In the genomic region with DNA sequence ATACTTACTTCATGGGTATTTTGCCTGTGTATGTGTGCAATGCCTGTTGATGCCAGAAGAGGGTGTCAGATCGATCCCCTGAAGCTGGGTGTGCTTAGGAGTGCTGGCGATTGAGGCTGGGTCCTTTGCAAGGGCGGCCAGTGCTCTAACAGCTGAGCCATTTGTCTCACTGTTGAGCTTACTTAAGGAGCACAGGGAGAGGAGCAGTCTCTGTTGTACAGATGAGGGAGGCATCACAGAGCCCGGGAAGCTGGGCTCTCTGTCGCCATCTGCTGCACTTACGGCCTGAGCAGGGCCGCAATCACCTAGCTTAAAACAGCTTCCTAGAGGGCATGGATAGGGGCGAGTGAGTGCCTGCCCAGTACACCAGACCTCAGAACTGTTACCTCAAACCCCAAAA, we compare ENCODE assay signal across 12 mouse cellular contexts. TPM values are rescaled to one million over a fixed set of nuclear protein-coding genes. Genes with fewer than 3 reads are reported as not detected.
DNase-seq lines count a peak whose midpoint lies in the region; ATAC-seq and TF ChIP-seq lines count a peak whose summit lies in the region.
"Had no signal": no experiment of that assay in that cellular context is flagged by ENCODE, and none has a peak within 500 bp of the region (broad histone marks: within the 10 kb centered on the region; RNA-seq: fewer than 3 reads in every experiment).

No protein-coding gene starts in this region.

- no peak overlapping the region for H3K4me3 ChIP-seq in forebrain, embryonic 14.5 days (ENCODE audit: low read depth, low read length)
- no peak overlapping the region for H3K4me3 ChIP-seq in forebrain, embryonic 15.5 days
- no peak overlapping the region for H3K4me3 ChIP-seq in lung, embryonic 14.5 days (ENCODE audit: low read depth, low read length)
- no peak overlapping the region for H3K4me3 ChIP-seq in midbrain, postnatal 0 days (ENCODE audit: low read depth, low read length)
- H3K4me3 ChIP-seq: erythroblast, embryonic 14.5 days; megakaryocyte, embryonic 14.5 days had no signal

- no peak for TF ChIP-seq POLR2A in brain, embryonic 14.5 days (IDR thresholded peaks at IDR 0.05; ENCODE audit: borderline replicate concordance, extremely low read depth, insufficient read depth, insufficient read length, poor library complexity, severe bottlenecking)

- no peak overlapping the region for H3K4me2 ChIP-seq in forebrain, embryonic 14.5 days (ENCODE audit: low read length)
- H3K4me2 ChIP-seq in forebrain, embryonic 15.5 days (replicated peaks), result no peak overlapping the region
- no peak overlapping the region for H3K4me2 ChIP-seq in lung, embryonic 14.5 days
- no peak overlapping the region for H3K4me2 ChIP-seq in midbrain, postnatal 0 days (ENCODE audit: low read depth, low read length, poor library complexity, severe bottlenecking)

- H3K9ac ChIP-seq in forebrain, embryonic 14.5 days (ENCODE audit: low read length), result no peak overlapping the region
- H3K9ac ChIP-seq in forebrain, embryonic 15.5 days (replicated peaks), result no peak overlapping the region
- H3K9ac ChIP-seq in lung, embryonic 14.5 days, result no peak overlapping the region
- no peak overlapping the region for H3K9ac ChIP-seq in midbrain, postnatal 0 days (replicated peaks; ENCODE audit: low read length, poor library complexity, severe bottlenecking)

- 0 out of 2 replicates have a peak, but pooled peaks have one; percentile 16 for ATAC-seq in forebrain, embryonic 14.5 days
- no peak for ATAC-seq in forebrain, embryonic 15.5 days (replicated peaks)
- ATAC-seq in lung, embryonic 14.5 days (ENCODE audit: insufficient read depth), result no peak
- ATAC-seq in midbrain, postnatal 0 days (ENCODE audit: low FRiP score), result no peak
- no peak for ATAC-seq in megakaryocyte-erythroid progenitor cell, adult 5-6 weeks (replicated peaks; ENCODE audit: low FRiP score, low TSS enrichment, poor library complexity, severe bottlenecking)

- peaks cover under 1% of the 10 kb centered on the region for H3K4me1 ChIP-seq in forebrain, embryonic 14.5 days (ENCODE audit: control insufficient read depth, insufficient read depth, low read length)
- H3K4me1 ChIP-seq in forebrain, embryonic 15.5 days, result peaks cover 55% of the 10 kb centered on the region
- no peaks in the 10 kb centered on the region for H3K4me1 ChIP-seq in lung, embryonic 14.5 days (ENCODE audit: insufficient read depth)
- H3K4me1 ChIP-seq in midbrain, postnatal 0 days (ENCODE audit: insufficient read depth, low read length), result peaks cover 8% of the 10 kb centered on the region

- DNase-seq in forebrain, embryonic 14.5 days (ENCODE audit: low spot score), result peak; percentile 20
- DNase-seq in lung, embryonic 14.5 days, result peak; percentile 24
- no peak for DNase-seq in lung, postnatal 36 days
- peak; percentile 28 for DNase-seq in brain, embryonic 14.5 days (ENCODE audit: low read depth)
- DNase-seq in midbrain, postnatal 0 days (ENCODE audit: low spot score), result peak; percentile 19
- no peak for DNase-seq in kidney, adult 11 months
- DNase-seq: heart, postnatal 36 days; layer of hippocampus, postnatal 36 days had no signal

- H3K27me3 ChIP-seq in forebrain, embryonic 14.5 days (replicated peaks; ENCODE audit: control insufficient read depth, insufficient read depth, low read length), result no peaks in the 10 kb centered on the region
- H3K27me3 ChIP-seq in forebrain, embryonic 15.5 days, result no peaks in the 10 kb centered on the region
- no peaks in the 10 kb centered on the region for H3K27me3 ChIP-seq in lung, embryonic 14.5 days (ENCODE audit: insufficient read depth, low read length)
- H3K27me3 ChIP-seq in midbrain, postnatal 0 days (ENCODE audit: insufficient read depth, low read length), result no peaks in the 10 kb centered on the region
- H3K27me3 ChIP-seq: megakaryocyte, embryonic 14.5 days had no signal

- no peak overlapping the region for H3K27ac ChIP-seq in forebrain, embryonic 14.5 days (ENCODE audit: low read depth, low read length)
- H3K27ac ChIP-seq in forebrain, embryonic 15.5 days (replicated peaks), result no peak overlapping the region
- no peak overlapping the region for H3K27ac ChIP-seq in lung, embryonic 14.5 days (ENCODE audit: low read depth)
- H3K27ac ChIP-seq in midbrain, postnatal 0 days (ENCODE audit: low read depth, low read length), result no peak overlapping the region

- 41% methylated on average over 8 of the region's 8 CpGs for WGBS in forebrain, embryonic 14.5 days
- WGBS in forebrain, embryonic 15.5 days, result 41% methylated on average over 8 of the region's 8 CpGs
- 43% methylated on average over 8 of the region's 8 CpGs for WGBS in lung, embryonic 14.5 days
- WGBS in midbrain, postnatal 0 days, result 45% methylated on average over 8 of the region's 8 CpGs

- H3K9me3 ChIP-seq in forebrain, embryonic 14.5 days (replicated peaks; ENCODE audit: control insufficient read depth, low read length), result no peaks in the 10 kb centered on the region
- no peaks in the 10 kb centered on the region for H3K9me3 ChIP-seq in forebrain, embryonic 15.5 days
- no peaks in the 10 kb centered on the region for H3K9me3 ChIP-seq in lung, embryonic 14.5 days (ENCODE audit: low read depth, low read length)
- no peaks in the 10 kb centered on the region for H3K9me3 ChIP-seq in midbrain, postnatal 0 days (ENCODE audit: low read length)
- H3K9me3 ChIP-seq: megakaryocyte, embryonic 14.5 days had no signal

- no peaks in the 10 kb centered on the region for H3K36me3 ChIP-seq in forebrain, embryonic 14.5 days (ENCODE audit: control insufficient read depth, insufficient read depth, low read length)
- H3K36me3 ChIP-seq in forebrain, embryonic 15.5 days, result no peaks in the 10 kb centered on the region
- H3K36me3 ChIP-seq in lung, embryonic 14.5 days (ENCODE audit: insufficient read depth), result 0 out of 2 replicates have a peak, but pooled peaks cover 3% of the 10 kb centered on the region
- 0 out of 2 replicates have a peak, but pooled peaks cover 2% of the 10 kb centered on the region for H3K36me3 ChIP-seq in midbrain, postnatal 0 days (ENCODE audit: insufficient read depth, low read length)

- TF ChIP-seq CTCF in lung, embryonic 14.5 days (IDR thresholded peaks at IDR 0.05; ENCODE audit: low read depth), result peak; percentile 55
- TF ChIP-seq CTCF in brain, embryonic 14.5 days (IDR thresholded peaks at IDR 0.05; ENCODE audit: borderline replicate concordance, extremely low read depth, insufficient read depth, insufficient read length), result peak; percentile 36; the same call in 1 of the 2 replicates
- TF ChIP-seq CTCF in midbrain, postnatal 0 days (IDR thresholded peaks at IDR 0.05), result peak; percentile 59

RNA-seq across cellular contexts. Expression of a gene that starts 7.1 kb away (rescaled TPM):
- 41.7 and 58.5 TPM in 2 replicates for polyA plus RNA-seq in forebrain, embryonic 14.5 days (2014; fragmentation: Nextera tagmentation; extraction: Ambion mirVana)
- 81.2 and 81.5 TPM in 2 replicates for polyA plus RNA-seq in forebrain, embryonic 15.5 days (2015; fragmentation: Nextera tagmentation; extraction: Ambion mirVana)
- 31.3 and 36.7 TPM in 2 replicates for polyA plus RNA-seq in lung, embryonic 14.5 days (2014; fragmentation: Nextera tagmentation; extraction: Ambion mirVana)
- 64.6 and 86.5 TPM in 2 replicates for polyA plus RNA-seq in brain, embryonic 14.5 days (2012; rRNA removed)
- total RNA-seq in midbrain, postnatal 0 days (2014; rRNA removed), result 123 and 140 TPM in 2 replicates
- 45.6 and 48.0 TPM in 2 replicates for polyA plus RNA-seq in midbrain, postnatal 0 days (2015; fragmentation: Nextera tagmentation; extraction: Ambion mirVana)
- total RNA-seq in megakaryocyte-erythroid progenitor cell, adult 5-6 weeks (2014; fragmentation: Nextera tagmentation), result 16.0 and 17.3 TPM in 2 replicates
- total RNA-seq in megakaryocyte-erythroid progenitor cell, adult 5-6 weeks (2017), result 11.0 and 14.3 TPM in 2 replicates

RNA-seq across cellular contexts. Expression of a gene that starts 29.9 kb away (rescaled TPM):
- polyA plus RNA-seq in forebrain, embryonic 14.5 days (2014; fragmentation: Nextera tagmentation; extraction: Ambion mirVana), result 38.9 and 47.4 TPM in 2 replicates
- 55.6 and 65.1 TPM in 2 replicates for polyA plus RNA-seq in forebrain, embryonic 15.5 days (2015; fragmentation: Nextera tagmentation; extraction: Ambion mirVana)
- polyA plus RNA-seq in lung, embryonic 14.5 days (2014; fragmentation: Nextera tagmentation; extraction: Ambion mirVana), result 137 and 147 TPM in 2 replicates
- 39.8 and 50.9 TPM in 2 replicates for polyA plus RNA-seq in brain, embryonic 14.5 days (2012; rRNA removed)
- 5.9 and 10.0 TPM in 2 replicates for total RNA-seq in midbrain, postnatal 0 days (2014; rRNA removed)
- polyA plus RNA-seq in midbrain, postnatal 0 days (2015; fragmentation: Nextera tagmentation; extraction: Ambion mirVana), result 4.7 and 4.9 TPM in 2 replicates
- 151 and 161 TPM in 2 replicates for total RNA-seq in megakaryocyte-erythroid progenitor cell, adult 5-6 weeks (2014; fragmentation: Nextera tagmentation)
- 150 and 161 TPM in 2 replicates for total RNA-seq in megakaryocyte-erythroid progenitor cell, adult 5-6 weeks (2017)

RNA-seq across cellular contexts. Expression of a gene that starts 32.9 kb away (rescaled TPM):
- polyA plus RNA-seq in forebrain, embryonic 14.5 days (2014; fragmentation: Nextera tagmentation; extraction: Ambion mirVana), result not detected in 2 replicates
- not detected in 2 replicates for polyA plus RNA-seq in forebrain, embryonic 15.5 days (2015; fragmentation: Nextera tagmentation; extraction: Ambion mirVana)
- not detected in 2 replicates for polyA plus RNA-seq in lung, embryonic 14.5 days (2014; fragmentation: Nextera tagmentation; extraction: Ambion mirVana)
- not detected in 2 replicates for polyA plus RNA-seq in brain, embryonic 14.5 days (2012; rRNA removed)
- not detected in 2 replicates for total RNA-seq in midbrain, postnatal 0 days (2014; rRNA removed)
- polyA plus RNA-seq in midbrain, postnatal 0 days (2015; fragmentation: Nextera tagmentation; extraction: Ambion mirVana), result not detected in 2 replicates
- total RNA-seq in megakaryocyte-erythroid progenitor cell, adult 5-6 weeks (2014; fragmentation: Nextera tagmentation), result not detected in 2 replicates
- not detected in 2 replicates for total RNA-seq in megakaryocyte-erythroid progenitor cell, adult 5-6 weeks (2017)
- total RNA-seq: heart, postnatal 36 days; layer of hippocampus, postnatal 36 days had no signal
- polyA plus RNA-seq: erythroblast, embryonic 14.5 days had no signal

RNA-seq across cellular contexts. Expression of a gene that starts 40.3 kb away (rescaled TPM):
- polyA plus RNA-seq in forebrain, embryonic 14.5 days (2014; fragmentation: Nextera tagmentation; extraction: Ambion mirVana), result 15.3 and 17.8 TPM in 2 replicates
- polyA plus RNA-seq in forebrain, embryonic 15.5 days (2015; fragmentation: Nextera tagmentation; extraction: Ambion mirVana), result 10.9 and 13.6 TPM in 2 replicates
- 69.7 and 71.0 TPM in 2 replicates for polyA plus RNA-seq in lung, embryonic 14.5 days (2014; fragmentation: Nextera tagmentation; extraction: Ambion mirVana)
- 6.4 and 8.3 TPM in 2 replicates for polyA plus RNA-seq in brain, embryonic 14.5 days (2012; rRNA removed)
- total RNA-seq in midbrain, postnatal 0 days (2014; rRNA removed), result 8.1 and 12.4 TPM in 2 replicates
- polyA plus RNA-seq in midbrain, postnatal 0 days (2015; fragmentation: Nextera tagmentation; extraction: Ambion mirVana), result 9.6 and 12.1 TPM in 2 replicates
- total RNA-seq in megakaryocyte-erythroid progenitor cell, adult 5-6 weeks (2014; fragmentation: Nextera tagmentation), result 4.8 and 6.8 TPM in 2 replicates
- total RNA-seq in megakaryocyte-erythroid progenitor cell, adult 5-6 weeks (2017), result 3.7 and 6.1 TPM in 2 replicates

RNA-seq across cellular contexts. Expression of a gene that starts 56.4 kb away (rescaled TPM):
- polyA plus RNA-seq in forebrain, embryonic 14.5 days (2014; fragmentation: Nextera tagmentation; extraction: Ambion mirVana), result 1.5 and 2.2 TPM in 2 replicates
- 1.3 and 1.7 TPM in 2 replicates for polyA plus RNA-seq in forebrain, embryonic 15.5 days (2015; fragmentation: Nextera tagmentation; extraction: Ambion mirVana)
- polyA plus RNA-seq in lung, embryonic 14.5 days (2014; fragmentation: Nextera tagmentation; extraction: Ambion mirVana), result 4.5 and 4.9 TPM in 2 replicates
- polyA plus RNA-seq in brain, embryonic 14.5 days (2012; rRNA removed), result 3.4 and 3.7 TPM in 2 replicates
- total RNA-seq in midbrain, postnatal 0 days (2014; rRNA removed), result 3.1 and 3.7 TPM in 2 replicates
- 0.91 and 1.1 TPM in 2 replicates for polyA plus RNA-seq in midbrain, postnatal 0 days (2015; fragmentation: Nextera tagmentation; extraction: Ambion mirVana)
- 5.8 and 8.4 TPM in 2 replicates for total RNA-seq in megakaryocyte-erythroid progenitor cell, adult 5-6 weeks (2014; fragmentation: Nextera tagmentation)
- total RNA-seq in megakaryocyte-erythroid progenitor cell, adult 5-6 weeks (2017), result 2.2 and 3.2 TPM in 2 replicates

Comparison
In these comparisons a context has a peak if more than half of its experiments do, and no peak if none do; other contexts are left out.
1. DNase-seq: peak in forebrain, embryonic 14.5 days (single experiment), lung, embryonic 14.5 days (single experiment), brain, embryonic 14.5 days (single experiment) and midbrain, postnatal 0 days (single experiment); none in lung, postnatal 36 days (single experiment) and kidney, adult 11 months (single experiment).
2. Peak in every context shown above with its lines, with median percentiles within 50 percentile points of each other: CTCF ChIP-seq.